Mouse (Mus musculus) liver, embryonic 13.5 days (tissue): ENCODE measurements around the gene Bcl2l10. TPM values are rescaled to one million over a fixed set of nuclear protein-coding genes. Genes with fewer than 3 reads are reported as not detected.

Source experiments
- polyA plus RNA-seq: library from polyadenylated mRNA; unstranded; fragments of >200 nt; fragmentation: Nextera tagmentation; extraction: Ambion mirVana; gene quantifications from 2 replicates; pipeline ENCODE4 v1.2.1, GENCODE M21; 2015

Gene Bcl2l10
- polyA plus RNA-seq, 1 experiment from 2014 or later = not detected

Other genes starting within 250 kb of the Bcl2l10 start
- gene Myo5c, start 115.7 kb upstream of the Bcl2l10 start, polyA plus RNA-seq = 0.07 and 0.32 TPM in 2 replicates
- 1.8 and 2.2 TPM in 2 replicates for gene Gnb5, start 41.5 kb upstream of the Bcl2l10 start, polyA plus RNA-seq
- 23.4 and 27.4 TPM in 2 replicates for gene Mapk6, start 62.2 kb downstream of the Bcl2l10 start, polyA plus RNA-seq
- 18.9 and 23.1 TPM in 2 replicates for gene Leo1, start 93.8 kb downstream of the Bcl2l10 start, polyA plus RNA-seq
- gene Tmod3, start 211.9 kb downstream of the Bcl2l10 start, polyA plus RNA-seq = 28.9 and 38.5 TPM in 2 replicates